Mouse (Mus musculus) lung, adult 2 months (tissue): ENCODE results near the gene Fanci. TPM values are rescaled to one million over a fixed set of nuclear protein-coding genes. Genes with fewer than 3 reads are reported as not detected.

Experiments used
- DNase-seq: peaks from one replicate; pipeline ENCODE4 v3.0.0; 2022
- H3K4me1 ChIP-seq: fragments of 200-500 bp; 2 replicates; pipeline ENCODE4 v1.6.1; 2011; ENCODE audit warnings: low read length; ENCODE audit not compliant: control insufficient read depth, insufficient read depth
- H3K4me3 ChIP-seq: fragments of 200-500 bp; replicated peaks from 2 replicates; pipeline ENCODE3; 2011; ENCODE audit warnings: low read depth, mild to moderate bottlenecking, control low read depth, low read length; ENCODE audit errors: extremely low read depth
- CTCF ChIP-seq: fragments of 200-500 bp; IDR thresholded peaks from 2 replicates; pipeline ENCODE4 v1.5.1; 2011; ENCODE audit warnings: mild to moderate bottlenecking, low read length, control low read depth; ENCODE audit not compliant: insufficient read depth
- POLR2A ChIP-seq: fragments of 200-500 bp; IDR thresholded peaks from 2 replicates; pipeline ENCODE4 v1.6.1; 2011; ENCODE audit warnings: low read depth, mild to moderate bottlenecking, control low read depth, low read length, borderline replicate concordance; ENCODE audit errors: extremely low read depth
- WGBS: fragments of 180-500 bp; shearing (Covaris S2); methylation state at CpG from one replicate; pipeline ENCODE4 v1.1.7; 2018; 5-methylcytosine and 5-hydroxymethylcytosine counted together
- polyA plus RNA-seq: library from polyadenylated mRNA; depleted of rRNA; stranded (reverse); fragments of >200 nt; gene quantifications from 2 replicates; pipeline ENCODE4 v1.2.3, GENCODE M21; 2012

Fanci gene
- polyA plus RNA-seq, 1 experiment = 0.39 TPM

GRCm38 (mm10) chr7:79398426-79398825 is 6.7 kb downstream of the Fanci start:
- no peaks in the 10 kb centered on the region for H3K4me1 ChIP-seq
- no peak overlapping the region for H3K4me3 ChIP-seq
- TF ChIP-seq POLR2A (no peak), CTCF (no peak)
- no peak for DNase-seq
- 58% methylated on average over 8 of the region's 8 CpGs for WGBS

- no peaks in the 10 kb centered on the region for H3K4me1 ChIP-seq
- TF ChIP-seq CTCF (no peak), POLR2A (no peak)
- WGBS = 74% methylated on average over 12 of the region's 12 CpGs
- no peak for DNase-seq
- no peak overlapping the region for H3K4me3 ChIP-seq
These were observed 7.2 kb downstream of the Fanci start for GRCm38 (mm10) chr7:79398971-79399370.

GRCm38 (mm10) chr7:79400296-79400695 is 8.6 kb downstream of the Fanci start:
- Histone ChIP-seq H3K4me3 (no peak overlapping the region), H3K4me1 (no peaks in the 10 kb centered on the region)
- 88% methylated on average over 3 of the region's 3 CpGs for WGBS
- TF ChIP-seq CTCF = no peak
- TF ChIP-seq POLR2A = no peak
- no peak for DNase-seq

GRCm38 (mm10) chr7:79414449-79415375 is 23.0 kb downstream of the Fanci start:
- WGBS = 88% methylated on average over 18 of the region's 18 CpGs
- no peak overlapping the region for H3K4me3 ChIP-seq
- DNase-seq = no peak
- no peak for TF ChIP-seq CTCF
- TF ChIP-seq POLR2A = no peak
- no peaks in the 10 kb centered on the region for H3K4me1 ChIP-seq

- Histone ChIP-seq H3K4me3 (no peak overlapping the region), H3K4me1 (no peaks in the 10 kb centered on the region)
- WGBS = 83% methylated on average over 7 of the region's 7 CpGs
- DNase-seq = no peak
- TF ChIP-seq CTCF (no peak), POLR2A (no peak)
These were observed 28.2 kb downstream of the Fanci start for GRCm38 (mm10) chr7:79419950-79420349.

- DNase-seq = no peak
- WGBS = 87% methylated on average over 10 of the region's 10 CpGs
- Histone ChIP-seq H3K4me1 (no peaks in the 10 kb centered on the region), H3K4me3 (no peak overlapping the region)
- TF ChIP-seq CTCF = no peak
These were observed 31.1 kb downstream of the Fanci start for GRCm38 (mm10) chr7:79422876-79423275.

GRCm38 (mm10) chr7:79425804-79426203 is 34.1 kb downstream of the Fanci start:
- no peaks in the 10 kb centered on the region for H3K4me1 ChIP-seq
- WGBS = 81% methylated on average over 10 of the region's 10 CpGs
- no peak overlapping the region for H3K4me3 ChIP-seq
- DNase-seq = no peak
- TF ChIP-seq CTCF (no peak), POLR2A (no peak)

- DNase-seq = no peak
- no peak for TF ChIP-seq POLR2A
- TF ChIP-seq CTCF = no peak
- no peak overlapping the region for H3K4me3 ChIP-seq
- WGBS = 73% methylated on average over 5 of the region's 5 CpGs
- no peaks in the 10 kb centered on the region for H3K4me1 ChIP-seq
These were observed 36.5 kb downstream of the Fanci start for GRCm38 (mm10) chr7:79428243-79428642.

- TF ChIP-seq POLR2A (no peak), CTCF (no peak)
- H3K4me1 ChIP-seq = no peaks in the 10 kb centered on the region
- H3K4me3 ChIP-seq = no peak overlapping the region
- no peak for DNase-seq
- WGBS = 79% methylated on average over 2 of the region's 2 CpGs
These were observed 48.3 kb downstream of the Fanci start for GRCm38 (mm10) chr7:79440035-79440434.

GRCm38 (mm10) chr7:79447048-79447447 is 55.3 kb downstream of the Fanci start:
- 91% methylated on average over 2 of the region's 2 CpGs for WGBS
- H3K4me3 ChIP-seq = no peak overlapping the region
- H3K4me1 ChIP-seq = no peaks in the 10 kb centered on the region
- DNase-seq = no peak
- TF ChIP-seq CTCF = no peak
- no peak for TF ChIP-seq POLR2A

- Histone ChIP-seq H3K4me3 (no peak overlapping the region), H3K4me1 (no peaks in the 10 kb centered on the region)
- 92% methylated on average over 3 of the region's 3 CpGs for WGBS
- DNase-seq = no peak
- TF ChIP-seq CTCF (no peak), POLR2A (no peak)
These were observed 55.8 kb downstream of the Fanci start for GRCm38 (mm10) chr7:79447486-79447885.
